Mouse (Mus musculus): Measurements from ENCODE around the gene Camkk1. TPM values are rescaled to one million over a fixed set of nuclear protein-coding genes. Genes with fewer than 3 reads are reported as not detected.

Camkk1 gene
- polyA plus RNA-seq, 1 experiment from 2014 or later: 4.5 TPM

DNA sequence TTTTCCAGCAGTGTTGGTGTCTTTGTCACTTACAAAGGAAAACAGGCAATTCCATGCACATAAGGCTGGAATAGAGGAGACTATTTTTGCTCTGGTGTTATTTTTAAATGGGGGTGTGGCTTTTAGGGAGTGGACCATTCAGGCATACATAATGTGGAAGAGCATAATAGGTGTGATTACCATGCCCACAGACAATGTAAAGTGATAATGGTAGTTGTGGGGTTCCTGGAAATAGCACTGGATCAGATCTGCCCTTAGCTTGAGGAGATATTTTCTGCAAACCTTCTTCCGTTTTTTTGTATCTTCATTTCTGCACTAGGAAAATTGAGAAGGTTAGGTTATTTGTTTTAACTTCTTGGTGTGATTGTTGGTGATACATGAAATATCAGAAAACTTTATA, 34.0 kb downstream of the Camkk1 start:
- peaks cover 77% of the 10 kb centered on the region for H3K36me3 ChIP-seq (ENCODE audit: control insufficient read depth, insufficient read depth, low read length)
- H3K27ac ChIP-seq (ENCODE audit: low read depth): no peak overlapping the region
- H3K4me1 ChIP-seq (replicated peaks; ENCODE audit: control insufficient read depth, insufficient read depth, low read length): peaks cover 8% of the 10 kb centered on the region
- H3K9me3 ChIP-seq (ENCODE audit: control insufficient read depth, low read length): no peaks in the 10 kb centered on the region
- no peak overlapping the region for H3K4me3 ChIP-seq (ENCODE audit: low read depth, low read length)
- H3K4me2 ChIP-seq (ENCODE audit: low read length): no peak overlapping the region
- WGBS: 92% methylated on average over 1 of the region's 1 CpGs
- no peak overlapping the region for H3K9ac ChIP-seq (ENCODE audit: low read length)
- no peak for DNase-seq (ENCODE audit: low spot score)
- H3K27me3 ChIP-seq (replicated peaks; ENCODE audit: control insufficient read depth, insufficient read depth, low read length): no peaks in the 10 kb centered on the region
- ATAC-seq (replicated peaks; ENCODE audit: low FRiP score, low TSS enrichment, low read depth): no peak

DNA sequence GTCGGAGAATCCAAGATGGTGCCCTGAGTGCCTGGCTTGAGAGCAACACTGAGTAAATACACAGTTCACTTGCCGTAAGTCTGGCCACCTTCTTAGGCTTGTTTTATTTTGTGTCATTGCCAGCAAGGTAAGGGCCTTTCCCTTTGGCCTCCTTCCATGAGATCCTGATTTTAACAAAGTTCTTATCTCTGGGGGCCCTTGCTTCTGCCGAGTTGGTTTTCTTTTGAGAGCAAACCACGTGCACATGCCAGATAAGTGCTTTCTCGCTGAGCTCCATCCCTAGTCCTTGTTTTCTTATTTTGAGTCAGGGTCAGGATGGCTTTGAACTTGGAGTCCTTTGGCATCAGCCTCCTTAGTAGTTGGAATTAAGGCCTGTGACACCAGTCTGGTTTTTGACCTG, 38.9 kb downstream of the Camkk1 start:
- Histone ChIP-seq H3K9me3 (ENCODE audit: control insufficient read depth, low read length) (no peaks in the 10 kb centered on the region), H3K4me2 (ENCODE audit: low read length) (no peak overlapping the region), H3K27ac (ENCODE audit: low read depth) (no peak overlapping the region), H3K9ac (ENCODE audit: low read length) (no peak overlapping the region), H3K36me3 (ENCODE audit: control insufficient read depth, insufficient read depth, low read length) (peaks cover 65% of the 10 kb centered on the region), H3K4me1 (replicated peaks; ENCODE audit: control insufficient read depth, insufficient read depth, low read length) (no peaks in the 10 kb centered on the region), H3K4me3 (ENCODE audit: low read depth, low read length) (no peak overlapping the region), H3K27me3 (replicated peaks; ENCODE audit: control insufficient read depth, insufficient read depth, low read length) (no peaks in the 10 kb centered on the region)
- 87% methylated on average over 5 of the region's 5 CpGs for WGBS
- DNase-seq (ENCODE audit: low spot score) (no peak), ATAC-seq (replicated peaks; ENCODE audit: low FRiP score, low TSS enrichment, low read depth) (no peak)

DNA sequence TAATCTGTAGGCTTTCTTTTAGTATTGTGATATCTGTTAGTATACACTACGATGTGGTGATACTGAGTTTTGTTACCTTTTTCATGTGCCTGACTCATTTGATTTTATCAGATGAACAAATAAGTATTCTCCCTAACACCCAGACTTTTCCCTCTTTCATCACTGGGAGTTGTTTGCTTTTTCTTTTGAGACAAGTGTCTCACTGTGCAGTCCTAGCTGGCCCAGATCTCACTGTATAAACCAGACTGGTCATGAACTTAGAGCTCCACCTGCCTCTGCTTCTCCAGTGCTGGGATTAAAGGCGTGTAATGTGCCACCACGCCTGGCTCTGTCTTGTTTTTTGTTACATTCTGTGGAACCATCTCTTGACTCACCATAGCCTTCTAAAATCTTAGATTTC, 40.8 kb downstream of the Camkk1 start:
- H3K9me3 ChIP-seq (ENCODE audit: control insufficient read depth, low read length): no peaks in the 10 kb centered on the region
- H3K36me3 ChIP-seq (ENCODE audit: control insufficient read depth, insufficient read depth, low read length): peaks cover 52% of the 10 kb centered on the region
- no peak overlapping the region for H3K27ac ChIP-seq (ENCODE audit: low read depth)
- no peak for DNase-seq (ENCODE audit: low spot score)
- no peaks in the 10 kb centered on the region for H3K4me1 ChIP-seq (replicated peaks; ENCODE audit: control insufficient read depth, insufficient read depth, low read length)
- H3K27me3 ChIP-seq (replicated peaks; ENCODE audit: control insufficient read depth, insufficient read depth, low read length): no peaks in the 10 kb centered on the region
- H3K4me3 ChIP-seq (ENCODE audit: low read depth, low read length): no peak overlapping the region
- no peak overlapping the region for H3K9ac ChIP-seq (ENCODE audit: low read length)
- WGBS: 91% methylated on average over 3 of the region's 3 CpGs
- ATAC-seq (replicated peaks; ENCODE audit: low FRiP score, low TSS enrichment, low read depth): no peak
- H3K4me2 ChIP-seq (ENCODE audit: low read length): no peak overlapping the region

DNA sequence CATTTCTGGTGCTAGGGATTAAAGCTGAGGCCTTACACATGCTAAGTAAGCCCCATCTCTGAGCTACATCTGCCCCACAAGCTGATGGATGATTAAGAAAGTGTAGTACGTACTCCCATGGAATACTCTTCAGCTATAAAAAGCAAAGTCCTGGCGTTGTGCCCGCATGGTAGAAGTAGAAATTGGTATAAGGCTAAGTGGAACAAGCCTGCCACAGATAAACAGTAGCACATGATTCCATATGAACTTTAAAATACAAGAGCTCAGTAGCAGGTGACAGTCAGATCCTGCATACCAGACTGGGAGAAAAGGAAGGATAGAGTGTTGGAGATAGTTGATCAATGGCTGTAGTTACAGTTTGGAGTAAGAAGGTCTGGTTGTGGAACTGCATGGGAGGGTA, 42.6 kb downstream of the Camkk1 start:
- Histone ChIP-seq H3K4me3 (ENCODE audit: low read depth, low read length) (no peak overlapping the region), H3K4me2 (ENCODE audit: low read length) (no peak overlapping the region), H3K27ac (ENCODE audit: low read depth) (no peak overlapping the region), H3K9me3 (ENCODE audit: control insufficient read depth, low read length) (no peaks in the 10 kb centered on the region), H3K27me3 (replicated peaks; ENCODE audit: control insufficient read depth, insufficient read depth, low read length) (no peaks in the 10 kb centered on the region), H3K4me1 (replicated peaks; ENCODE audit: control insufficient read depth, insufficient read depth, low read length) (no peaks in the 10 kb centered on the region), H3K36me3 (ENCODE audit: control insufficient read depth, insufficient read depth, low read length) (peaks cover 45% of the 10 kb centered on the region), H3K9ac (ENCODE audit: low read length) (no peak overlapping the region)
- 97% methylated on average over 3 of the region's 3 CpGs for WGBS
- ATAC-seq (replicated peaks; ENCODE audit: low FRiP score, low TSS enrichment, low read depth): no peak
- no peak for DNase-seq (ENCODE audit: low spot score)

GRCm38 (mm10) chr11:73071839-73072238, 53.0 kb downstream of the Camkk1 start:
- H3K36me3 ChIP-seq (ENCODE audit: control insufficient read depth, insufficient read depth, low read length): peaks cover 98% of the 10 kb centered on the region
- ATAC-seq (replicated peaks; ENCODE audit: low FRiP score, low TSS enrichment, low read depth) (no peak), DNase-seq (ENCODE audit: low spot score) (no peak)
- no peaks in the 10 kb centered on the region for H3K27me3 ChIP-seq (replicated peaks; ENCODE audit: control insufficient read depth, insufficient read depth, low read length)
- no peak overlapping the region for H3K4me3 ChIP-seq (ENCODE audit: low read depth, low read length)
- no peak overlapping the region for H3K4me2 ChIP-seq (ENCODE audit: low read length)
- no peak overlapping the region for H3K27ac ChIP-seq (ENCODE audit: low read depth)
- H3K9ac ChIP-seq (ENCODE audit: low read length): no peak overlapping the region
- no peaks in the 10 kb centered on the region for H3K9me3 ChIP-seq (ENCODE audit: control insufficient read depth, low read length)
- H3K4me1 ChIP-seq (replicated peaks; ENCODE audit: control insufficient read depth, insufficient read depth, low read length): no peaks in the 10 kb centered on the region
- 86% methylated on average over 3 of the region's 3 CpGs for WGBS

DNA sequence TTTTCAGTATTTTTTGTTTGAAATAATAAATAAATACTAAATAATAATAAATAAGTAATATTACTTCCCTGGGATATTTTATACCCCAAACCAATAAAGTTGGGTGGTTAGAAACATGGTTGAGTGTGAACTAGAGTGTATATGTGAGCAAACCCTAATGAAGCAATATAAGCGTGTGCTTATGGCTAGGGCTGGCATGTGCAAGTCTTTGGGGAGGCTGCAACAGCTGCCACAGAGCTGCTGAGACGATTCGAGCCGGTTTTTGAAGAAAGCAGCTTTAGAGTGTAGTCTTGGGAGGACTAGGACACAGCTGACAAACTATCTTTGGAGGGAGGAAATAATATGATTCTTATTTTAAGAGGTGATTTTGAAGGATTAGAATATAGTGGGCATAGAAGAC, 57.5 kb downstream of the Camkk1 start:
- peaks cover 98% of the 10 kb centered on the region for H3K36me3 ChIP-seq (ENCODE audit: control insufficient read depth, insufficient read depth, low read length)
- H3K4me2 ChIP-seq (ENCODE audit: low read length): no peak overlapping the region
- DNase-seq (ENCODE audit: low spot score) (no peak), ATAC-seq (replicated peaks; ENCODE audit: low FRiP score, low TSS enrichment, low read depth) (no peak)
- WGBS: 88% methylated on average over 4 of the region's 4 CpGs
- H3K27ac ChIP-seq (ENCODE audit: low read depth): no peak overlapping the region
- no peaks in the 10 kb centered on the region for H3K9me3 ChIP-seq (ENCODE audit: control insufficient read depth, low read length)
- H3K4me3 ChIP-seq (ENCODE audit: low read depth, low read length): no peak overlapping the region
- H3K4me1 ChIP-seq (replicated peaks; ENCODE audit: control insufficient read depth, insufficient read depth, low read length): no peaks in the 10 kb centered on the region
- no peak overlapping the region for H3K9ac ChIP-seq (ENCODE audit: low read length)
- no peaks in the 10 kb centered on the region for H3K27me3 ChIP-seq (replicated peaks; ENCODE audit: control insufficient read depth, insufficient read depth, low read length)

GRCm38 (mm10) chr11:73076733-73077132, 57.9 kb downstream of the Camkk1 start:
- no peak for DNase-seq (ENCODE audit: low spot score)
- no peak overlapping the region for H3K27ac ChIP-seq (ENCODE audit: low read depth)
- H3K9me3 ChIP-seq (ENCODE audit: control insufficient read depth, low read length): no peaks in the 10 kb centered on the region
- H3K4me2 ChIP-seq (ENCODE audit: low read length): no peak overlapping the region
- H3K4me3 ChIP-seq (ENCODE audit: low read depth, low read length): no peak overlapping the region
- ATAC-seq (replicated peaks; ENCODE audit: low FRiP score, low TSS enrichment, low read depth): no peak
- H3K36me3 ChIP-seq (ENCODE audit: control insufficient read depth, insufficient read depth, low read length): peaks cover 99% of the 10 kb centered on the region
- no peaks in the 10 kb centered on the region for H3K27me3 ChIP-seq (replicated peaks; ENCODE audit: control insufficient read depth, insufficient read depth, low read length)
- 76% methylated on average over 4 of the region's 4 CpGs for WGBS
- H3K9ac ChIP-seq (ENCODE audit: low read length): no peak overlapping the region
- H3K4me1 ChIP-seq (replicated peaks; ENCODE audit: control insufficient read depth, insufficient read depth, low read length): no peaks in the 10 kb centered on the region

GRCm38 (mm10) chr11:73077211-73077720, 58.5 kb downstream of the Camkk1 start:
- H3K27me3 ChIP-seq (replicated peaks; ENCODE audit: control insufficient read depth, insufficient read depth, low read length): no peaks in the 10 kb centered on the region
- no peak overlapping the region for H3K27ac ChIP-seq (ENCODE audit: low read depth)
- WGBS: 93% methylated on average over 6 of the region's 6 CpGs
- ATAC-seq (replicated peaks; ENCODE audit: low FRiP score, low TSS enrichment, low read depth) (no peak), DNase-seq (ENCODE audit: low spot score) (no peak)
- H3K4me3 ChIP-seq (ENCODE audit: low read depth, low read length): no peak overlapping the region
- no peaks in the 10 kb centered on the region for H3K9me3 ChIP-seq (ENCODE audit: control insufficient read depth, low read length)
- H3K4me2 ChIP-seq (ENCODE audit: low read length): no peak overlapping the region
- peaks cover 98% of the 10 kb centered on the region for H3K36me3 ChIP-seq (ENCODE audit: control insufficient read depth, insufficient read depth, low read length)
- no peak overlapping the region for H3K9ac ChIP-seq (ENCODE audit: low read length)
- no peaks in the 10 kb centered on the region for H3K4me1 ChIP-seq (replicated peaks; ENCODE audit: control insufficient read depth, insufficient read depth, low read length)

DNA sequence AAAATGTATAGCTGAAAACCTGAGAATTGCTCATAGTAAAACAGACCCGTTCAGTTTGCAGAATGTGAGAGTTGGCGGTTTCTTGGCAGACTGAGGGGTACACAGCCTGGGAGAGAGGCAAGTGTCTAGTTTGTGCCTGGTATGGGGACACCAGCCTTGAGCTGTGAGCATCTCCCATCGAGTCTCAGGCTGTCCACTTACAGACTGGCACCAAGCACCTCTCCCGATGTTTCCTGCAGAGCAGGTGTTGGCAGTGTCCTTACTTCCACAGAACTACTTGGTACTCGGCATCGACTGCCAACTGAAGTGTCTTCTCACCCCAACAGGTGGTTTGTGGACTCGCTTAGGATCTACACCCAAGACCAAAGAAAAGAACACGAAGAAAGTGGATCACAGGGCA, 59.8 kb downstream of the Camkk1 start:
- H3K27me3 ChIP-seq (replicated peaks; ENCODE audit: control insufficient read depth, insufficient read depth, low read length): no peaks in the 10 kb centered on the region
- no peak for ATAC-seq (replicated peaks; ENCODE audit: low FRiP score, low TSS enrichment, low read depth)
- no peak overlapping the region for H3K4me2 ChIP-seq (ENCODE audit: low read length)
- no peak overlapping the region for H3K4me3 ChIP-seq (ENCODE audit: low read depth, low read length)
- 93% methylated on average over 8 of the region's 8 CpGs for WGBS
- no peak for DNase-seq (ENCODE audit: low spot score)
- no peak overlapping the region for H3K27ac ChIP-seq (ENCODE audit: low read depth)
- no peaks in the 10 kb centered on the region for H3K4me1 ChIP-seq (replicated peaks; ENCODE audit: control insufficient read depth, insufficient read depth, low read length)
- no peaks in the 10 kb centered on the region for H3K9me3 ChIP-seq (ENCODE audit: control insufficient read depth, low read length)
- H3K36me3 ChIP-seq (ENCODE audit: control insufficient read depth, insufficient read depth, low read length): peaks cover 91% of the 10 kb centered on the region
- no peak overlapping the region for H3K9ac ChIP-seq (ENCODE audit: low read length)
